Mouse (Mus musculus) right cerebral cortex, postnatal 25 days (tissue): ENCODE results near the gene Dok4.
"Not testable (repeated sequence)": the region's sequence is repeated elsewhere in the genome, so short reads cannot be mapped to it uniquely, and the experiment has no call there.

Source experiments
- DNase-seq: peaks from one replicate; pipeline ENCODE4 v3.0.0; 2022

The Dok4 gene

DNA sequence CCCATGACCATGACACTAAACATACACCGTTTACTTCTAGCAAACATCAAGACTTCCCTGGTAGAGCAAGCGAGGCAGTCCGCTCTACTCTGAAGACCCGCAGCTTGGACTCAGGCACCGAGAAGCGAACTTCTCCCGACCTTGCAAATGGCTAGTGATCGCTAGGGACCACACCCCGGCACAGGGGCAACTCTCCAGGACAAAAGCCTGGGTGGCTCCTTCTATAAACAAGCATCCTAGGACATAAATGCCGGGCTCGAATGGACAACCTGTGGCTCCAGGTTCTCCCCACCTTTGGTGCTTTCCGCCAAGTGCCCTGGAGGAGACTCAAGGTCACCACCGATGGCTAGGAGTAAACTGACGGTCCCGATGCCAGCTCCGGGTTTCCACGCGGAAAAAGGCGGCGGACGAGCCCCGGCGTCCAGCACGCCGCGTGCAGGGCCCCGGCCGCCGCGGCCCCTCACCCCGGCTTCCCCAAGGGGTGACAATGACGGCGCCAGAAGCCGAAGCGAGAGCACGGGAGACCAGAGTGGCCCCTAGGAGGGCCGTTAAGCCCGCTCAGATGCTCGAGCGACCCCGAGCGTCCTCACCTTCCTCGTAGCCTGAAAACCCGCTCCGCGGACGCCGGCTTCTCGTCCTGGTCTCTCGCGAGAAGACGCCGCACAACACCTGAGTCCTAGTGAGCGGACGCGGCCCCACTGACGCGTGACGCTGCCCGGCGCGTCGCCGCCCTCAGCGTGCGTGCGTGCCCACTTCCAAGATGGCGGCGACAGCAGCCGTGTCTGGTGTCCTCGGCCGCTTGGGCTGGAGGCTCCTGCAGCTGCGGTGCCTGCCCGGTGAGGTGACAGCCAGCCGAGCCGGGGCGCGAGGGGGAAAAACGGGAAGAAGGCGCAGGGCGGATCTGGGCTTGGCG, 38.2 kb downstream of the Dok4 start, which contains the start of the genes Coq9 and Ciapin1:
Gene Coq9 (plus strand): TSS at position 660 of the 913 bp plus-strand sequence.
Gene Ciapin1 (minus strand): TSS at position 697 of the 913 bp plus-strand sequence.
- DNase-seq, result peak; percentile 95

DNA sequence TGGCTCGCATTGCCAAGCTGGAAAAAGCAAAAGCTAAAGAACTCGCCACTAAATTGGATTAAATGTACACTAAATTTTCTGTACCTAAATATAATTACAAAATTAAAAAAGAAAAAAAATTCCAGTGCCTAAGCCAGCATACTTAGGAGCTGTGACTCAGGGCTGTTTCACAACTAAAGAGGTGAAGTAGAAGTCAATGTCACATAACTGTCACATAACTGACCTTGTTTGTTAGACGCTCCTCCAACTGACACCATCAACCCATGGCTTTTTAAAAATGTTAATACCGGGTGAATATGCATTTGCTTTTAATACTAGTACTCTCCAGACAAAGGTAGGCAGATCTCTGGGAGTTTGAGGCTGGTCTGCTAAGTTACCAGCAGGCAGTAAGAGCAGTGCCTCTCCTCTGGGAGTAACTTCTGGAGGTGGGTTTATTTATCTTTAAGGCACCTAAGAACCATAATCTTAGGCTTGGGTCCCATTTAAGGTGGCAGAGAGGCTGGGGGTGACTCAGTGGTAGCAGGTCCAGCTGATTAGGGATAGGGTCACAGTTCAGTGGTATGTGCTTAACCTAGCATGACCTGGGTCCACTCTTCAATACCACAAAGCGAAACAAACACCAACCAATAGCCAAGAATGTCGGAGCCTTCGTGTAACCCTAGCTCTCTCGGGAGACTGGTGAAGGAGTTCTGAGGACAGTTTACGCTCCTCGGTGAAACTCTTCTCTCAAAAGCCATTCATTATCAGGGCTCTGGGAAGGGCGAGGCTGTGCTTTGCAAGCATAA, 39.5 kb downstream of the Dok4 start:
- no peak for DNase-seq

GRCm38 (mm10) chr8:94835751-94836150, 40.4 kb downstream of the Dok4 start:
- DNase-seq, result not testable (repeated sequence)

DNA sequence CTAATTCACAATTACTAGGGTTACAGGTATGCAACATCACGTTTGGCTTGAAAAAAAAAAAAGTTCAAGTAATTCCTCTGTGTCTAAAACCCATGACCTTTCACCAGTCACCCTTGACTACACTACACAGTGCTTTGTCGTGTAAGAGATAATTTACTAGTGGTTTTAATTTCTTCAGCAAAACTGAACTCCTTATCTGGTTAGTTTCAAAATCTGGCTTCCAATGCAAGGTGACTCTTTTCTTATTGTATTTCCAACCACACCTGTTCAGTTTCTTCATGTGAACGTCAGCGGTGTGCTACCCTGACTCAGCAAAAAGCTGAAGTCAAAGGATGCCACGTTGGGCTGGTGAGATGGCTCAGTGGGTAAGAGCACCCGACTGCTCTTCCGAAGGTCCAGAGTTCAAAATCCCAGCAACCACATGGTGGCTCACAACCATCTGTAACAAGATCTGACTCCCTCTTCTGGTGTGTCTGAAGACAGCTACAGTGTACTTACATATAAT, 42.2 kb downstream of the Dok4 start:
- DNase-seq, result not testable (repeated sequence)

- no peak for DNase-seq
Measured at GRCm38 (mm10) chr8:94828284-94828683, 47.8 kb downstream of the Dok4 start.

GRCm38 (mm10) chr8:94826210-94826609, 49.9 kb downstream of the Dok4 start:
- no peak for DNase-seq

GRCm38 (mm10) chr8:94825170-94825569, 51.0 kb downstream of the Dok4 start:
- DNase-seq, result no peak

- peak; percentile 51 for DNase-seq
Measured at GRCm38 (mm10) chr8:94822637-94823560, 53.2 kb downstream of the Dok4 start.

DNA sequence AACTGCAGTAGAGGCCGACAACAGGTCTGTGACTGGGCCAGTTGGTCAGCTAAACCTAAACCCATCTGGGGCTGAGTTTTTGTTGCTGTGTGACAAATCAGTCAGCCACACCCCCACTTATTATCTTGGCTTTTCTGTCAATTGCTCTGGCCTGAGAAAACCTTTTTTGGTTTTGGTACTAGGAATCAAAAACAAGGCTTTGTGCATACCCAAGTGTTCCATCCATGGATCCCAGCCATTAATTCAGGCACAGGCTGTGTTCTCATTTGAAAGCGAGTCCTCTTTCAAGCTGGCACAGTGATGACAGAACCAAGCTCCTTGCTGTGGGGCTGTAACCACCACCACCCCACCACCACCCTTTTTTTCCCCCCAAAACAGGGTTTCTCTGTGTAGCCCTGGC, 54.7 kb downstream of the Dok4 start:
- no peak for DNase-seq

- no peak for DNase-seq
Measured at GRCm38 (mm10) chr8:94820553-94820952, 55.6 kb downstream of the Dok4 start.

- no peak for DNase-seq
Measured at GRCm38 (mm10) chr8:94819671-94820179, 56.4 kb downstream of the Dok4 start.

DNA sequence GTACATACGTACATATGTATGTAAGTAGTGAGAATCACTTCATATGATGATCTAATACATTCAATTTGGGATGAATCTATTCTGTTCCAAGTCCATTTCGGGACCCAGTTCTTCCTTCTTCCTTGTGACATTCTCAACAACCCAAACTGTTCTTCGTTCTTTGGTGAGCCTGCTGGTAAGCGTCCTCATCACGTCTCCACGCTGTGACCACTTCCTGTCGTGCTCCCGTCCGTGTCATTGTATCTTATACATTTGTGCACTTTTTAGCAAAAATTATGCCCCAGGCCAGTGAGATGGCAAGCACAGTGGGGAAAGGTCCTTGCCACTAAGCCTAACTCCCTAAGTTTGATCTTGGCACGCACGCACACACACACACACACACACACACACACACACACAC, 58.2 kb downstream of the Dok4 start:
- DNase-seq, result no peak

DNA sequence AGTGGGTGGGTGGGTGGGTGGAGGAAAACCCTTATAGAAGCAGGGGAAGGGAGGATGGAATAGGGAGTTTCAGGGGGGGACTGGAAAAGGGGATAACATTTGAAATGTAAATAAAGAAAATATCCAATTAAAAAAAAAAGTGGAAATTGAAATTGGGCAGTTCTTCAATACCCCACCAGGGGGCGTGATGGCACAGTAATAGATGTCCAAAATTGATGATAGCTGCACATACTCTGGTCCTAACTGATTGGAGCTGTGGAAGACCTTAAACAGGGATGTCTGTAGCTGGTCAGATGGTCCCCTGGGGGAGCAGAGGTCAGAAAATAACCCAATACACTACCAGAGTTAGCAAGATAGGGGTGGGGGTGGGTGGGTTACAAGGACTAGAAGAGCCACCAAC, 61.6 kb downstream of the Dok4 start:
- no peak for DNase-seq
